Comparison of ENCODE assay signal across 19 mouse cellular contexts in genomic region chr10:23144616-23145015, GRCm38 (mm10).
DNase-seq lines count a peak whose midpoint lies in the region; ATAC-seq and TF ChIP-seq lines count a peak whose summit lies in the region.
"Had no signal": no experiment of that assay in that cellular context is flagged by ENCODE, and none has a peak within 500 bp of the region (broad histone marks: within the 10 kb centered on the region; RNA-seq: fewer than 3 reads in every experiment).

No protein-coding gene starts in this region.

- H3K27me3 ChIP-seq in heart, embryonic 10.5 days (ENCODE audit: insufficient read depth, poor library complexity, severe bottlenecking): no peaks in the 10 kb centered on the region
- no peaks in the 10 kb centered on the region for H3K27me3 ChIP-seq in heart, embryonic 11.5 days (ENCODE audit: control insufficient read depth, insufficient read depth, low read length)
- H3K27me3 ChIP-seq: embryonic facial prominence, embryonic 13.5 days; midbrain, embryonic 12.5 days; neural tube, embryonic 12.5 days had no signal

- H3K27ac ChIP-seq in heart, embryonic 10.5 days: 0 out of 2 replicates have a peak overlapping the region, but pooled peaks have one; percentile 42
- no peak overlapping the region for H3K27ac ChIP-seq in heart, embryonic 11.5 days (ENCODE audit: low read depth, low read length)
- no peak overlapping the region for H3K27ac ChIP-seq in left cerebral cortex, adult 2 months
- H3K27ac ChIP-seq: embryonic facial prominence, embryonic 13.5 days; liver, embryonic 14.5 days; midbrain, embryonic 12.5 days; neural tube, embryonic 12.5 days had no signal

- no peaks in the 10 kb centered on the region for H3K4me1 ChIP-seq in heart, embryonic 10.5 days
- H3K4me1 ChIP-seq in heart, embryonic 11.5 days (ENCODE audit: control insufficient read depth, insufficient read depth, low read length): no peaks in the 10 kb centered on the region
- H3K4me1 ChIP-seq: midbrain, embryonic 12.5 days; neural tube, embryonic 12.5 days had no signal

- ATAC-seq in heart, embryonic 11.5 days (replicated peaks; ENCODE audit: insufficient number of reproducible peaks, low FRiP score, low TSS enrichment): no peak
- ATAC-seq: forebrain, embryonic 16.5 days; lung, postnatal 0 days had no signal

- WGBS in heart, embryonic 10.5 days: 28% methylated on average over 2 of the region's 2 CpGs
- 42% methylated on average over 2 of the region's 2 CpGs for WGBS in heart, embryonic 11.5 days (ENCODE audit: insufficient replicate concordance)

- DNase-seq in heart, embryonic 10.5 days (ENCODE audit: low spot score): no peak
- DNase-seq in right cerebral cortex, adult 18-20 months: peak; percentile 64
- no peak for DNase-seq in right cerebral cortex, postnatal 14 days
- peak; percentile 13 to 17 for DNase-seq in left cerebral cortex, adult 2 months (ENCODE audit: extremely low spot score in 1 of 2, low spot score in 2 of 2)
- DNase-seq in skeletal muscle tissue, adult 2 months (ENCODE audit: low read depth, low spot score): peak; percentile 5
- no peak for DNase-seq in retina, embryonic 14.5 days (ENCODE audit: low spot score)
- DNase-seq in thymus, postnatal 14 days: no peak
- DNase-seq: adrenal gland, adult 2 months; cerebellum, postnatal 10 days; gastrocnemius, postnatal 36 days; kidney, adult 11 months; thymus, postnatal 4 days had no signal

- no peaks in the 10 kb centered on the region for H3K9me3 ChIP-seq in heart, embryonic 10.5 days
- no peaks in the 10 kb centered on the region for H3K9me3 ChIP-seq in heart, embryonic 11.5 days (replicated peaks; ENCODE audit: control insufficient read depth, low read length)
- H3K9me3 ChIP-seq: embryonic facial prominence, embryonic 13.5 days; midbrain, embryonic 12.5 days; neural tube, embryonic 12.5 days had no signal

- intact Hi-C loops in left cerebral cortex, adult 2 months (cut with DNase I): loop anchor here (10.0 kb wide), 1 partner anchor 200 kb away; no protein-coding TSS in a partner anchor

- no peak overlapping the region for H3K4me3 ChIP-seq in heart, embryonic 10.5 days
- H3K4me3 ChIP-seq in heart, embryonic 11.5 days (ENCODE audit: low read depth, low read length): no peak overlapping the region
- H3K4me3 ChIP-seq in left cerebral cortex, adult 2 months: no peak overlapping the region
- H3K4me3 ChIP-seq: embryonic facial prominence, embryonic 13.5 days; midbrain, embryonic 12.5 days; neural tube, embryonic 12.5 days had no signal

- no peak overlapping the region for H3K9ac ChIP-seq in heart, embryonic 11.5 days (ENCODE audit: low read depth, low read length)
- H3K9ac ChIP-seq: embryonic facial prominence, embryonic 13.5 days; liver, embryonic 14.5 days; midbrain, embryonic 12.5 days; neural tube, embryonic 12.5 days had no signal

- no peak overlapping the region for H3K4me2 ChIP-seq in heart, embryonic 11.5 days
- H3K4me2 ChIP-seq: embryonic facial prominence, embryonic 13.5 days; midbrain, embryonic 12.5 days; neural tube, embryonic 12.5 days had no signal

- no peak for TF ChIP-seq CTCF in left cerebral cortex, adult 2 months (IDR thresholded peaks at IDR 0.05)

- H3K36me3 ChIP-seq in heart, embryonic 10.5 days: no peaks in the 10 kb centered on the region
- H3K36me3 ChIP-seq in heart, embryonic 11.5 days (ENCODE audit: control insufficient read depth, insufficient read depth, low read length): no peaks in the 10 kb centered on the region
- H3K36me3 ChIP-seq: midbrain, embryonic 12.5 days; neural tube, embryonic 12.5 days had no signal

Comparison
In these comparisons a context has a peak if more than half of its experiments do, and no peak if none do; other contexts are left out.
1. DNase-seq: peak in right cerebral cortex, adult 18-20 months (single experiment), left cerebral cortex, adult 2 months (2 of 2) and skeletal muscle tissue, adult 2 months (single experiment); none in heart, embryonic 10.5 days (single experiment), right cerebral cortex, postnatal 14 days (single experiment), retina, embryonic 14.5 days (single experiment) and thymus, postnatal 14 days (single experiment).